Mouse (Mus musculus): ENCODE measurements around the gene Slc39a7. TPM values are rescaled to one million over a fixed set of nuclear protein-coding genes. Genes with fewer than 3 reads are reported as not detected.
"Not testable (repeated sequence)": the region's sequence is repeated elsewhere in the genome, so short reads cannot be mapped to it uniquely, and the experiment has no call there.

The Slc39a7 gene
- total and polyA plus RNA-seq, 2 experiments, result 54.7 to 115 TPM

DNA sequence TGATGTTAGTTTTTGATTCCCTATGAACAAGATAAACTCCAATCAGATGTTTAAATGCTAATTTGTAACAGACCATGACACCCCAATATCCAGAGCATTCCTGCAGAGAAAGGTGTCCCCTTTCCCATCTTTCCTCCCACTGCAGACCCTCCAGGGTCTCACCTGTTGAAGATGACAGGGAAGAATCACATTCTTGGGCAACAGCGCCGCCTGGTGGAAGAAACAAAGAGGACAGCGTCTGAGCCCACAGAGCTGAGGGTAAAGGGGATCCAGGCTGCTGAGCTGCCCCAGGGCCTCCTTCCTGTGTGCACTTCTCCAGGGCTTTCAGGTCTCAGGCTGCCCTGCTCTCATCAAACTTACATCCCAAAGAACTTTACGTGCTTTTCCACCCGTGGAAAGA lies 28.1 kb downstream of the Slc39a7 start:
- H3K27me3 ChIP-seq (ENCODE audit: control insufficient read depth, insufficient read depth, low read length), result peaks cover 3% of the 10 kb centered on the region; the same call in 1 of the 2 replicates
- WGBS, result 9% methylated on average over 5 of the region's 5 CpGs
- no peak for DNase-seq (ENCODE audit: extremely low read depth, low read depth, low spot score)
- TF ChIP-seq POLR2A (IDR thresholded peaks at IDR 0.05; ENCODE audit: extremely low read depth, insufficient read depth, low read length), result no peak
- TF ChIP-seq CTCF (IDR thresholded peaks at IDR 0.05; ENCODE audit: low read depth, low read length), result peak; percentile 65
- no peak overlapping the region for H3K27ac ChIP-seq (replicated peaks; ENCODE audit: insufficient read depth, low read depth, low read length)
- peaks cover 3% of the 10 kb centered on the region; the same call in 1 of the 2 replicates for H3K79me2 ChIP-seq (ENCODE audit: control insufficient read depth, insufficient read depth, low read length)
- no peak overlapping the region for H3K4me3 ChIP-seq (ENCODE audit: insufficient read depth, low read depth, low read length)
- H3K9ac ChIP-seq (ENCODE audit: low read depth, low read length), result no peak overlapping the region
- H3K4me1 ChIP-seq (ENCODE audit: control insufficient read depth, insufficient read depth, low read length), result no peaks in the 10 kb centered on the region; the same call in 1 of the 2 replicates
- H3K36me3 ChIP-seq (ENCODE audit: control insufficient read depth, insufficient read depth, low read length), result peaks cover 2% of the 10 kb centered on the region; the same call in 1 of the 2 replicates

DNA sequence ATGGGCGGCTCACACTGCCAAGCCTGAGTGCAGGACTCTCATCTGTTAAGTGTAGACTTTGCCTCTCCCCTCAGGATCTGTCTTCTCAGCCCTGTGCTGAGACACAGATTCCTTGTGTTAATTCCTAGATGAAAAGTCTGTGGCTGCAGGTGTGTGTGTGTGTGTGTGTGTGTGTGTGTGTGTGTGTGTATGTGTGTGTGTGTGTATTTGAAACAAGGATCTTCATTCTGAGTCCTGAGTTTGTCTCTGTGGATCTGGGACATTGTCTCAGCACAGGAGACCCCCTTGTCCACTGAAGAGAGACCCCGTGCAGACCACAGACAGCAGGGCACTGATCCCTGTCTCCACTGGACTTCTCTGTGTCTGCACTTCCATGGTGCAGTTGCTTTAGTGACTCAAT lies 30.7 kb downstream of the Slc39a7 start:
- not testable (repeated sequence) for DNase-seq (ENCODE audit: extremely low read depth, low read depth, low spot score); H3K27me3 ChIP-seq (ENCODE audit: control insufficient read depth, insufficient read depth, low read length); H3K79me2 ChIP-seq (ENCODE audit: control insufficient read depth, insufficient read depth, low read length); H3K4me1 ChIP-seq (ENCODE audit: control insufficient read depth, insufficient read depth, low read length)
- H3K27ac ChIP-seq (replicated peaks; ENCODE audit: insufficient read depth, low read depth, low read length), result peak overlapping the region; percentile 54
- H3K4me3 ChIP-seq (ENCODE audit: insufficient read depth, low read depth, low read length), result peak overlapping the region; percentile 23; the same call in 1 of the 2 replicates
- 69% methylated on average over 2 of the region's 2 CpGs for WGBS
- H3K9ac ChIP-seq (ENCODE audit: low read depth, low read length), result peak overlapping the region; percentile 35; the same call in 1 of the 2 replicates
- peaks cover 19% of the 10 kb centered on the region for H3K36me3 ChIP-seq (ENCODE audit: control insufficient read depth, insufficient read depth, low read length)

DNA sequence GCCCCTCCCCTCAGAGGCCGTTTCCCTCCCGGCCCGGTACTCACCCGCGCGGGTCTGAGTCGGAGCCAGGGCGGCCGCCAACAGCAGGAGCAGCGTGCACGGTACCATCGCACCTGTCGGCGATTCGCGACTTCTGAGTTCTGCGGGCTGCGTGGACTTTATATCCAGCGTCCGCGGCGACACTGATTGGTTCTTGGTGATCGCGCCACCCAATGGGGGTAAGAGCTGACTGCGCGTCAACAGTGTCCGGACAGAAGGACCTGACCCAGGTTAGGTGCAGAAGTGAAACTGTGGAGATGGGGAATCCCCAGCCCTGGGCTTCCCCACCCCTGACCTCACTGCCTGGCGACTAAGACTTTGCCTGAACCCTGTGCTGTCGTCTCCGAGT lies 31.3 kb downstream of the Slc39a7 start, which contains the start of gene H2-K1:
H2-K1 (minus strand) TSS at position 198 of the 388 bp plus-strand sequence.
- Histone ChIP-seq H3K27me3 (ENCODE audit: control insufficient read depth, insufficient read depth, low read length) (no peaks in the 10 kb centered on the region), H3K4me1 (ENCODE audit: control insufficient read depth, insufficient read depth, low read length) (no peaks in the 10 kb centered on the region; the same call in 1 of the 2 replicates), H3K4me3 (ENCODE audit: insufficient read depth, low read depth, low read length) (peak within 1 kb of the TSS; percentile 82), H3K9ac (ENCODE audit: low read depth, low read length) (peak within 1 kb of the TSS; percentile 94), H3K79me2 (ENCODE audit: control insufficient read depth, insufficient read depth, low read length) (peaks cover 3% of the 10 kb centered on the region; the same call in 1 of the 2 replicates), H3K27ac (replicated peaks; ENCODE audit: insufficient read depth, low read depth, low read length) (peak within 1 kb of the TSS; percentile 88), H3K36me3 (ENCODE audit: control insufficient read depth, insufficient read depth, low read length) (peaks cover 19% of the 10 kb centered on the region)
- TF ChIP-seq POLR2A (IDR thresholded peaks at IDR 0.05; ENCODE audit: extremely low read depth, insufficient read depth, low read length) (peak; percentile 100), CTCF (IDR thresholded peaks at IDR 0.05; ENCODE audit: low read depth, low read length) (no peak)
- DNase-seq (ENCODE audit: extremely low read depth, low read depth, low spot score), result peak; percentile 94
- WGBS, result under 1% methylated on average over 30 of the region's 30 CpGs

DNA sequence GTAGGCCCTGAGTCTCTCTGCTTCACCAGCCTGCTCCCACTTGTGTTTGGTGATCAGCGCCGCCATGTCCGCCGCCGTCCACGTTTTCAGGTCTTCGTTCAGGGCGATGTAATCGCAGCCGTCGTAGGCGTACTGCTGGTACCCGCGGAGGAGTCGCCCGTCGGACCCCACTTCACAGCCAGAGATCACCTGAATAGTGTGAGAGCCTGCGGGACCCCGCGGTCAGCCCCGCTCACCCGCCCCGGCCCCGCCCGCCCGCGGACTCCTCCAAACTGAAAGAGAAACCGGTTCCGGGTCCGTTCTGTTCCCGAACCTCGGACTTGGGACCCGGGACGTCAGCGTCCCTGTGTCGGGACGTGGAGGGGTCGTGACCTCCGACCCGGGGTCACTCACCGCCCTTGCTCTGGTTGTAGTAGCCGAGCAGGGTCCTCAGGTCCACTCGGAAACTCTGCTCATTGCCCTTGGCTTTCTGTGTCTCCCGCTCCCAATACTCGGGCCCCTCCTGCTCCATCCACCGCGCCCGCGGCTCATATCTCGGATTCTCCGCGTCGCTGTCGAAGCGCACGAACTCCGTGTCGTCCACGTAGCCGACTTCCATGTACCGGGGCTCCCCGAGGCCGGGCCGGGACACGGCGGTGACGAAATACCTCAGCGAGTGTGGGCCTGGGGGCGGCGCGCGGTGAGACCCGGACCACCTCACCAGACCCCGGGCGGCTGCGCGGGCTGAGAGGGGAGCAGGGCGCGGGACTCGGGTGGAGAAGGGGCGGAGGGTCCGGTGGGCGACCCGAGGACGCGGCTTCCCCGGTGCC lies 31.9 kb downstream of the Slc39a7 start:
- Histone ChIP-seq H3K36me3 (ENCODE audit: control insufficient read depth, insufficient read depth, low read length) (peaks cover 19% of the 10 kb centered on the region), H3K9ac (ENCODE audit: low read depth, low read length) (peak overlapping the region; percentile 94), H3K27me3 (ENCODE audit: control insufficient read depth, insufficient read depth, low read length) (no peaks in the 10 kb centered on the region), H3K4me1 (ENCODE audit: control insufficient read depth, insufficient read depth, low read length) (no peaks in the 10 kb centered on the region; the same call in 1 of the 2 replicates), H3K27ac (replicated peaks; ENCODE audit: insufficient read depth, low read depth, low read length) (peak overlapping the region; percentile 88), H3K79me2 (ENCODE audit: control insufficient read depth, insufficient read depth, low read length) (peaks cover 3% of the 10 kb centered on the region; the same call in 1 of the 2 replicates), H3K4me3 (ENCODE audit: insufficient read depth, low read depth, low read length) (peak overlapping the region; percentile 82)
- peak; percentile 76 for DNase-seq (ENCODE audit: extremely low read depth, low read depth, low spot score)
- WGBS, result 1% methylated on average over 86 of the region's 87 CpGs
- TF ChIP-seq CTCF (IDR thresholded peaks at IDR 0.05; ENCODE audit: low read depth, low read length), result no peak
- no peak for TF ChIP-seq POLR2A (IDR thresholded peaks at IDR 0.05; ENCODE audit: extremely low read depth, insufficient read depth, low read length)

DNA sequence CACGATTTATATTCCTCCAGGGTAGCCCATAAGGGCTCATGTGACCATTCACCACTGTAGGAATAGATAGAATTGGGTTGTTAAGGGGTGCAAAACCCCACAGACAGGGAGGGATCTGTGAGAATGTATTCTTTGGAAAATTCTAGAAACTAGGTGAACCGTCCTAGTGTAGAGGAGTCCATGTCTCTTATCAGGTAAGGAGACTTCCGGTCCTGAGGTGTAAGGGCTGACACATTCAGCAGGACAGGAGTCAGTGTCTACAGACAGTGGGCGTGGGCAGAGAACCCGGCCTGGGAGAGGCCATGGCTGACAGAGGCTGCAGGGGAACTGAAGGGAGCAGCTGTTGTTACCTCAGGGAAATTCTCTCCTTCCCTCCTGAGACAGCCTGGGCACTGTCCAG lies 32.8 kb downstream of the Slc39a7 start:
- H3K27ac ChIP-seq (replicated peaks; ENCODE audit: insufficient read depth, low read depth, low read length); H3K9ac ChIP-seq (ENCODE audit: low read depth, low read length); DNase-seq (ENCODE audit: extremely low read depth, low read depth, low spot score); H3K79me2 ChIP-seq (ENCODE audit: control insufficient read depth, insufficient read depth, low read length); H3K27me3 ChIP-seq (ENCODE audit: control insufficient read depth, insufficient read depth, low read length); H3K4me1 ChIP-seq (ENCODE audit: control insufficient read depth, insufficient read depth, low read length): not testable (repeated sequence)
- WGBS, result 58% methylated on average over 5 of the region's 5 CpGs
- Histone ChIP-seq H3K4me3 (ENCODE audit: insufficient read depth, low read depth, low read length) (peak overlapping the region; percentile 82), H3K36me3 (ENCODE audit: control insufficient read depth, insufficient read depth, low read length) (peaks cover 19% of the 10 kb centered on the region)

DNA sequence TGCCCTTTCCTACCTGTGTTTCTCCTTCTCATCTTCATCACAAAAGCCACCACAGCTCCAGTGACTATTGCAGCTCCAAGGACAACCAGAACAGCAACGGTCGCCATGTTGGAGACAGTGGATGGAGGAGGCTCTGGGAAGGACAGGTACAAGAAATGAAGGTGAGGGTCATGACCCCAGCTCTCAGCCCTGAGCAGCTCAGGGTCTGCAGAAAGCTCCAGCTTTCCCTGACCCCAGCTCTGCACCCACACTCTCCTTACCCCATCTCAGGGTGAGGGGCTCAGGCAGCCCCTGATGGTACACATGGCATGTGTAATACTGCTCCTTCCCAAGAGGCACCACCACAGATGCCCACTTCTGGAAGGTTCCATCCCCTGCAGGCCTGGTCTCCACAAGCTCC lies 34.5 kb downstream of the Slc39a7 start:
- H3K27me3 ChIP-seq (ENCODE audit: control insufficient read depth, insufficient read depth, low read length); H3K4me3 ChIP-seq (ENCODE audit: insufficient read depth, low read depth, low read length); DNase-seq (ENCODE audit: extremely low read depth, low read depth, low spot score); H3K79me2 ChIP-seq (ENCODE audit: control insufficient read depth, insufficient read depth, low read length); H3K27ac ChIP-seq (replicated peaks; ENCODE audit: insufficient read depth, low read depth, low read length); H3K9ac ChIP-seq (ENCODE audit: low read depth, low read length); H3K4me1 ChIP-seq (ENCODE audit: control insufficient read depth, insufficient read depth, low read length): not testable (repeated sequence)
- H3K36me3 ChIP-seq (ENCODE audit: control insufficient read depth, insufficient read depth, low read length), result peaks cover 19% of the 10 kb centered on the region
- WGBS, result 92% methylated on average over 2 of the region's 2 CpGs
